Mouse (Mus musculus): ENCODE results near the gene Tmtc2. TPM values are rescaled to one million over a fixed set of nuclear protein-coding genes. Genes with fewer than 3 reads are reported as not detected.

Tmtc2 gene
- 4.8 and 5.2 TPM in 2 replicates for polyA plus RNA-seq (2015; fragmentation: Nextera tagmentation; extraction: Ambion mirVana)

DNA sequence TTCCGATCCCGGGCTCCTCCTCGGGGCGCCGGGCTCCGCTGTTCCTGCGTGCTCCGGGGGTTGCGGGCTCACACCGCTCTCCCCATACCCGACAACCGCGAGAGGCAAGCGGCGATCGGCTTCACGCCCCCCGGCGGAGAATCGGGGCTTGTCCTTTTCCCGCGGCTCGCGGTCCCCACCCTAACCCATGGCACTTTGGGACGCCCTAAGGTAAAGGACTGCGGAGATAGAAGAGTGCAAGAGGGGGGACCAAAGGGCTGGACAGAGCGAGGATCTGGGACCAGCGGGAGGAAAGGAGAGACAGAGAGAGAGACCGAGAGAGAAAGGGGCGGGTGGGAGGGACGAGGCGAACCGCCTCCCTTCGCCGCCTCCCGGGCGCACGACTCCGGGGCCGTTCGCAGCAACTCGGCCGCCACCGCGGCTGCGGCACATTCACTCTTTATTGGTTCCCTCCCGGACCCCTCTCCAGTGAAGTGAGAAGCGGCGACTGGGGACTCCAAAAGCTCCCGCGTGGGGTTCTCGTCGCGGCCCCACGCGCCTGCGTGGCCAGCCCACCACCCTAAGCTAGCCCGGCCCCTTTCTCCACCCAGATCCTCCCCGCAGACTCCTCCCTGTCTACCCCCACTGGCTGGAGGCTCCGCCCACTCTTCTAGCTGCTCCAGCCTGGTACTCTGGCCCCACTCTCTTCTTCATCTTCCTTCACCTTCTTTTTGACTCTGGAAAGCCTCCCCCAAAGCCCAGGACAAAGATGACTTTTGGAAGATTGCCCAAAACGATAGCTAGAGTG is at the start of gene Tmtc2:
TSS of gene Tmtc2 (minus strand) at position 544 of the 787 bp plus-strand sequence.

